Mouse (Mus musculus) heart, embryonic 16.5 days (tissue): Measurements from ENCODE around the gene Neurl1a. TPM values are rescaled to one million over a fixed set of nuclear protein-coding genes. Genes with fewer than 3 reads are reported as not detected.

Experiments
- ATAC-seq: fragments of 200-750 bp; cut with Nextera tagmentation; replicated peaks from 2 replicates; pipeline ENCODE4 v1.8.0; 2017; ENCODE audit warnings: moderate number of reproducible peaks; ENCODE audit not compliant: insufficient read depth, low FRiP score; ENCODE audit errors: extremely low read depth
- H3K27ac ChIP-seq: fragments of 300-500 bp; sonication (generic); 2 replicates; pipeline ENCODE4 v1.5.1; 2014; ENCODE audit warnings: mild to moderate bottlenecking, low read length, control low read depth, moderate library complexity
- H3K27me3 ChIP-seq: fragments of 300-500 bp; sonication (generic); 2 replicates; pipeline ENCODE4 v1.6.1; 2014; ENCODE audit warnings: low read length, mixed read lengths; ENCODE audit not compliant: control insufficient read depth, insufficient read depth
- H3K36me3 ChIP-seq: fragments of 300-500 bp; sonication (generic); 2 replicates; pipeline ENCODE4 v1.6.1; 2014; ENCODE audit not compliant: control insufficient read depth, insufficient read depth
- H3K4me1 ChIP-seq: fragments of 300-500 bp; sonication (generic); 2 replicates; pipeline ENCODE4 v1.6.1; 2014; ENCODE audit warnings: low read length, mixed read lengths; ENCODE audit not compliant: control insufficient read depth, insufficient read depth
- H3K4me2 ChIP-seq: fragments of 300-500 bp; sonication (generic); 2 replicates; pipeline ENCODE4 v1.6.1; 2014; ENCODE audit warnings: low read depth, mild to moderate bottlenecking, control low read depth, low read length
- H3K4me3 ChIP-seq: fragments of 300-500 bp; sonication (generic); 2 replicates; pipeline ENCODE4 v1.5.1; 2014; ENCODE audit warnings: mild to moderate bottlenecking, control low read depth, low read length
- H3K9ac ChIP-seq: fragments of 300-500 bp; sonication (generic); 2 replicates; pipeline ENCODE4 v1.6.1; 2014; ENCODE audit warnings: low read length, control low read depth
- H3K9me3 ChIP-seq: fragments of 300-500 bp; sonication (generic); replicated peaks from 2 replicates; pipeline ENCODE4 v1.6.1; 2016; ENCODE audit warnings: low read length; ENCODE audit not compliant: control insufficient read depth
- WGBS: fragments of 180-500 bp; shearing (Covaris S2); extraction: QIAGEN DNeasy Blood & Tissue Kit; methylation state at CpG from one replicate; pipeline ENCODE4 v1.1.7; 2014; 5-methylcytosine and 5-hydroxymethylcytosine counted together
- polyA plus RNA-seq: library from polyadenylated mRNA; unstranded; fragments of >200 nt; fragmentation: Nextera tagmentation; extraction: Ambion mirVana; gene quantifications from 2 replicates; pipeline ENCODE4 v1.2.1, GENCODE M21; 2015

The Neurl1a gene
- polyA plus RNA-seq, 1 experiment from 2014 or later = 1.4 TPM

DNA sequence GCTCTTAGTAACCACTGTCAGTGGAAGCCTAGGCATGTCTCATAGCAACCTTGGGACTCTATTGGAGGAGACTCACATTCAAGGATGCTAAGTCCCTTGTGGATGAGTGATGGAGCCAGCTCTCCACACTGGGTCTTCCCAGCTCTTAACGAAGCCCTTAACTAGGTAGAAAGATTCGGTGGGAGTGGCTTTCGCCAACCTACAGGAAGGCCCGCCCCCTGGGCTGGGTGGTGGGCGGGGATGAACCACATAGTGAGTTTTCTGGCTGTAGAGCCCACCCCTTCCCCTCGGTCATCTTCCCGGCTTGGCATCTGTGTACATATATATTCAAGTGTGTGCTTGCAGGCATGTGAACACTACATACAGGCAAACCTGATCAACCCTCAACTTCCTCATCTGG is 62.3 kb downstream of the Neurl1a start:
- no peak overlapping the region for H3K4me3 ChIP-seq
- H3K27me3 ChIP-seq = no peaks in the 10 kb centered on the region; the same call in 1 of the 2 replicates
- no peak for ATAC-seq
- H3K27ac ChIP-seq = no peak overlapping the region
- H3K36me3 ChIP-seq = no peaks in the 10 kb centered on the region
- no peak overlapping the region for H3K9ac ChIP-seq
- 53% methylated on average over 7 of the region's 7 CpGs for WGBS
- no peaks in the 10 kb centered on the region for H3K4me1 ChIP-seq
- no peaks in the 10 kb centered on the region for H3K9me3 ChIP-seq
- H3K4me2 ChIP-seq = peak overlapping the region; percentile 21

- WGBS = 68% methylated on average over 4 of the region's 4 CpGs
- no peaks in the 10 kb centered on the region for H3K36me3 ChIP-seq
- no peaks in the 10 kb centered on the region for H3K4me1 ChIP-seq
- H3K9me3 ChIP-seq = no peaks in the 10 kb centered on the region
- no peak overlapping the region for H3K4me3 ChIP-seq
- H3K27me3 ChIP-seq = no peaks in the 10 kb centered on the region; the same call in 1 of the 2 replicates
- no peak overlapping the region for H3K4me2 ChIP-seq
- ATAC-seq = no peak
- H3K27ac ChIP-seq = no peak overlapping the region
- H3K9ac ChIP-seq = no peak overlapping the region
Measured at GRCm38 (mm10) chr19:47242227-47242626, 63.6 kb downstream of the Neurl1a start.

DNA sequence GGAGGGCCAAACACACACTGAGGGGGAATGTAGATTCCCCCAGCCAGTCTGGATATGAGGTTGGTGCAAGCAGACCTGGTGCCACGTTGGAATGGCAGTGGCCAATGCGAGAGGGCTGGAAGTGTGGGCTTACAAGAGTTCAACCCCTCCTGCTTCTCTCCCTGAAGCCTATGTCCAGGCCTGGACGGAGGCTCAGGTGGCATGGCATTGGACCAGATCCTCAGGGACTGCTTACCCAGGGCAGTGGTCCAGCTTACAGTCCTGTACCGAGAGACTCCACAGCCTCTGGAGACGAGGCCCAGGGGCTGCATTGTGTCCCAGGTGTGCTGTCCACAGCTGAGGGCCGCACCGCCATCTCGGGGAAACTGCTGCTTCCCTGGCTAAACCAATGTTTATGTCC is 66.9 kb downstream of the Neurl1a start:
- Histone ChIP-seq H3K27me3 (no peaks in the 10 kb centered on the region), H3K4me2 (no peak overlapping the region), H3K27ac (no peak overlapping the region), H3K4me1 (peaks cover 2% of the 10 kb centered on the region; the same call in 1 of the 2 replicates), H3K36me3 (no peaks in the 10 kb centered on the region), H3K4me3 (no peak overlapping the region), H3K9ac (no peak overlapping the region), H3K9me3 (no peaks in the 10 kb centered on the region)
- 80% methylated on average over 8 of the region's 8 CpGs for WGBS
- no peak for ATAC-seq

DNA sequence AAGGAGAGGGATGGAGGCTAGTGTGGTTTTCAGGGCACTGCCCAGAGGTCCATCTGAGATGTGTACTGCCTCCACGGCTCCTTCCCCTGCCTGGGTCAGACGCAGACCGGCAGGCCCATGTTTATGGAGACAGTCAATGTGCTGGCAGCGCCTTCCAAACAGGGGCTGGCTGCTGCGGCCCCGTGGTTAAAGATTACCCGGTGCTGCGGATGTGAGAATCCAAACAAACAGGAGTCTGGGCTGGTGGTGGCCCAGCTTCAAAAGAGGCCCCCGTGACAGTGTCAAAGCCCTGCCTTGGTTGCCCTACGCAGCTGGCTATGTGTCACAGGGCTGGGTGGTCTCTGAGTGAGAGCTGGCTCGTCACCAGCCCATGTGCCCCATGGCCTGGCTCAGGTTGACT is 69.2 kb downstream of the Neurl1a start:
- ATAC-seq = no peak
- H3K27ac ChIP-seq = no peak overlapping the region
- H3K27me3 ChIP-seq = peaks cover 22% of the 10 kb centered on the region
- no peak overlapping the region for H3K9ac ChIP-seq
- no peaks in the 10 kb centered on the region for H3K9me3 ChIP-seq
- H3K4me2 ChIP-seq = no peak overlapping the region
- H3K4me3 ChIP-seq = no peak overlapping the region
- no peaks in the 10 kb centered on the region for H3K36me3 ChIP-seq
- 42% methylated on average over 11 of the region's 11 CpGs for WGBS
- peaks cover 2% of the 10 kb centered on the region; the same call in 1 of the 2 replicates for H3K4me1 ChIP-seq

- Histone ChIP-seq H3K4me1 (peaks cover 6% of the 10 kb centered on the region; the same call in 1 of the 2 replicates), H3K27me3 (peaks cover 26% of the 10 kb centered on the region), H3K36me3 (no peaks in the 10 kb centered on the region), H3K4me3 (no peak overlapping the region), H3K9me3 (no peaks in the 10 kb centered on the region), H3K9ac (no peak overlapping the region), H3K27ac (no peak overlapping the region), H3K4me2 (no peak overlapping the region)
- ATAC-seq = no peak
- 68% methylated on average over 7 of the region's 7 CpGs for WGBS
Measured at GRCm38 (mm10) chr19:47248296-47248695, 69.7 kb downstream of the Neurl1a start.

DNA sequence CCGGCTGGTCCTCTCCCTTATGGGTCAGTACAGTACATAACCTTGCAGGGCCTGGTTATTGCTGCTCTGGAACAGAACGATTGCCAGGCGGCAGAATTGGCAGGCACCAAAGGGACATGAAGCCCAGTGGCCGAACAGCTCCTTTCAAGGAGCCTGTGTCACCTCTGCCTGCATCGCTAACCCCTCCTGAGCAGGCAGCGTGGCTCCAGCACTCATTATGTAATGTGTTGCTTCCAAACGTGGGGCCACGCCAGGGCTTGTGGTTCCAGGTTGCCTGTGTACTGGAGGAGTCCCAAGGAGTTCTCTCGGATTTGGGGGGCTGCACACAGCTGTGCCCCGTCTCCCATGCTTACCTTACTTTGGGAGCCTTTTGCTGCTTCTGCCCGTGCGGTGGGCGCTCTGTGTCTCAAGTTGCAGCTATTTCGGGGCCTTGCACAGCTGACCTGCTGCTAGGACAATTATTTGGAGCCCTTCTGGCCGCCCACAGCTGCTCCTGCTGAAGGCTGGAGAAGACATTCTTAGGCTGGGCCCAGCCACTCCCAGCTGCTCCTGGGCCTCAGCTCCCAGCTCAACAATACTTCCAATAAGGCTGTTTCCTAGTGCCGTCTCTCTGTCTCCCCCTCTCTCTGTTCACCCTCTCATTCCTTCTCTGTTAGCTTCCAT is 70.4 kb downstream of the Neurl1a start:
- no peak overlapping the region for H3K27ac ChIP-seq
- peaks cover 8% of the 10 kb centered on the region; the same call in 1 of the 2 replicates for H3K4me1 ChIP-seq
- H3K36me3 ChIP-seq = no peaks in the 10 kb centered on the region
- no peak overlapping the region for H3K9ac ChIP-seq
- H3K4me2 ChIP-seq = no peak overlapping the region
- peaks cover 33% of the 10 kb centered on the region for H3K27me3 ChIP-seq
- H3K4me3 ChIP-seq = no peak overlapping the region
- ATAC-seq = no peak
- 69% methylated on average over 16 of the region's 16 CpGs for WGBS
- peaks cover 4% of the 10 kb centered on the region for H3K9me3 ChIP-seq

GRCm38 (mm10) chr19:47250931-47251330 is 72.3 kb downstream of the Neurl1a start:
- H3K4me3 ChIP-seq = no peak overlapping the region
- H3K36me3 ChIP-seq = no peaks in the 10 kb centered on the region
- peaks cover 10% of the 10 kb centered on the region; the same call in 1 of the 2 replicates for H3K4me1 ChIP-seq
- H3K9me3 ChIP-seq = peaks cover 5% of the 10 kb centered on the region
- peaks cover 41% of the 10 kb centered on the region for H3K27me3 ChIP-seq
- H3K9ac ChIP-seq = no peak overlapping the region
- no peak overlapping the region for H3K27ac ChIP-seq
- WGBS = 79% methylated on average over 6 of the region's 6 CpGs
- H3K4me2 ChIP-seq = no peak overlapping the region
- no peak for ATAC-seq

GRCm38 (mm10) chr19:47253053-47253628 is 74.5 kb downstream of the Neurl1a start:
- no peak for ATAC-seq
- Histone ChIP-seq H3K9ac (0 out of 2 replicates have a peak overlapping the region, but pooled peaks have one; percentile 29), H3K4me2 (peak overlapping the region; percentile 63), H3K27me3 (peaks cover 41% of the 10 kb centered on the region), H3K36me3 (no peaks in the 10 kb centered on the region), H3K27ac (no peak overlapping the region), H3K4me3 (peak overlapping the region; percentile 49), H3K9me3 (peaks cover 5% of the 10 kb centered on the region), H3K4me1 (peaks cover 10% of the 10 kb centered on the region; the same call in 1 of the 2 replicates)
- 3% methylated on average over 90 of the region's 90 CpGs for WGBS

DNA sequence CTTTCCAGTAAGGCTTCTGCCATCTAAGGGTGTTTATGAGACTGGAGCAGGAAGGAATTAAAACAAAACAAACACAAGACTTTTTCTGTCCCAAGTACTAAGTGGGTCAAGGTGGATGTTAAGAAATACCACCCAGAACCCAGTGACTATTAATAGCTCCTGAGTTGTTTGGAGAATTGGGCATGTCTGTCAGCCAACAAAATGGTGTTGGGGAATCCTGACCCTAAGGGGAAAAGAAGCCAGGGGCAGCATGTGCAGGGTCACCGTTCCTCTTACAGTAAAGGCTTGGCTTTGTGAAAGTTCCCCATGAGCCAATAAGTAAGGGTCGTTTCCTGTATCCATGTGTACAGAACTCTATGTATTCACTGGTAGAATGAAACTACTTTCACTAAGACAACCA is 76.4 kb downstream of the Neurl1a start:
- no peak for ATAC-seq
- peaks cover 41% of the 10 kb centered on the region for H3K27me3 ChIP-seq
- H3K4me2 ChIP-seq = no peak overlapping the region
- H3K27ac ChIP-seq = no peak overlapping the region
- WGBS = 65% methylated on average over 2 of the region's 2 CpGs
- H3K9ac ChIP-seq = no peak overlapping the region
- H3K9me3 ChIP-seq = peaks cover 5% of the 10 kb centered on the region
- H3K4me1 ChIP-seq = peaks cover 8% of the 10 kb centered on the region; the same call in 1 of the 2 replicates
- H3K36me3 ChIP-seq = no peaks in the 10 kb centered on the region
- no peak overlapping the region for H3K4me3 ChIP-seq
